Mouse (Mus musculus): ENCODE measurements around the gene Txk.

Gene Txk

GRCm38 (mm10) chr5:72752585-72752984 is at the start of gene Txk:
Gene Txk, minus strand, starts transcription at chr5:72752777.
- DNase-seq (ENCODE audit: low spot score in 2 of 2): no peak

GRCm38 (mm10) chr5:72798563-72798962 is 46.0 kb upstream of the Txk start:
- no peak for DNase-seq (ENCODE audit: low spot score in 2 of 2)

DNA sequence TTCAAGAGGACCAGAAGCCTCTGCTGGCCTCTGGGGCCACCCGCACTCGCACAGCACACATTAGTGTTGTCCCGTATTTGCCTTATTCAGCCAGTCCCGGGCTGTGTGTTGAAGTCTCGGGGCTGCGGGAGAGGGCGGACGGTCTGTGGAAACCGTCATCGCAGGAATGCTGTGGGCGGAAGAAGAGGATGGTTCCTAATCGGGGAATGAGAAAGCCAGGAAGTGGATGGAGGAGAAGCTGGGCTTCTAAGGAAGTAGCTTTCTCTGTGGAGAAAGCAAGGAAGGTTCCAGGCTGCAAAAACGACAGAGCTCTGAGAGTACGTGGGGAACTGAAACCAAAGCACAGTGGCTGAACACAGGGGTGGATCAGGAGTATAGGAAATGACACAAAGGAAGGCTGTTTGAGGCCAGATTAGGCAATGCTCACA is 43.6 kb upstream of the Txk start:
- peak; percentile 22 to 34 for DNase-seq (ENCODE audit: low spot score in 2 of 2)

GRCm38 (mm10) chr5:72793309-72793850 is 40.8 kb upstream of the Txk start:
- no peak for DNase-seq (ENCODE audit: low spot score in 2 of 2)

- no peak for DNase-seq (ENCODE audit: low spot score in 2 of 2)
These were observed 39.2 kb upstream of the Txk start for GRCm38 (mm10) chr5:72791789-72792188.

DNA sequence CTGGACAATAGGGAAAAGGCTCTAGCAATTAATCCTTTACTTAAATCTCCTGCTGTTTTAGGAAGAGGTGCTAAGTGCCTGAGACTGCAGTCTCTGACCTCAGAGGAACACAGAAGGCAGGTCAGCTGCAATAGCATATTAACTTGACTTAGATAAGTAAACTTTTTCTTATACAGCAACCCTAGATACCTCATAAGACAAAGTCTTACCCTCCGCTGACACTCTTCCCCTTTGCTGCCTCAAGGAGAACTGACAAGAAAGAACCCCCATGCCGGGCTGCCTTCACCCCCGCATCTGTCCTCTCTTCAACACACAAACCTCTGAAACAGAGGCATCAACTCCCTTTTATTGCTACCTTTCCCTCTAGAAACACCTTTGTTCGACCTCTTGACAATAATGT is 38.8 kb upstream of the Txk start:
- DNase-seq (ENCODE audit: low spot score in 2 of 2): no peak

DNA sequence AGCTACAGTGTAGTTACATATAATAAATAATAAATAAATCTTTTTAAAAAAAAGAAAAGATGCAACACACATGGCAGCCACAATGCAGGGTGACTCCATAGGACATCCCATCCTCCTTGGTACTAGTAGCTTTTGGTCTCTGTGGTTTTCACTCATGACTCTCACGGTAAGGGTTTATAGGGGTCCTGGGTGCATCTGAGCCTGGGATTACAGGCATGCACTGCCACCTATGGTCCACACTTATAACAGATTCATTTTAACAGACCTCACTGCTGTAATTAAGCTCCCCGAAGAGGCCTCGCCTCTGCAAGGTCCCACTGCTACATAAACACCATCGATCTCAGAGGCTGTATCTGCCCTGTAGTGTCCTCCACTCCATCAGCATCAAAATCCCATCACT is 32.9 kb upstream of the Txk start:
- no peak for DNase-seq (ENCODE audit: low spot score in 2 of 2)

DNA sequence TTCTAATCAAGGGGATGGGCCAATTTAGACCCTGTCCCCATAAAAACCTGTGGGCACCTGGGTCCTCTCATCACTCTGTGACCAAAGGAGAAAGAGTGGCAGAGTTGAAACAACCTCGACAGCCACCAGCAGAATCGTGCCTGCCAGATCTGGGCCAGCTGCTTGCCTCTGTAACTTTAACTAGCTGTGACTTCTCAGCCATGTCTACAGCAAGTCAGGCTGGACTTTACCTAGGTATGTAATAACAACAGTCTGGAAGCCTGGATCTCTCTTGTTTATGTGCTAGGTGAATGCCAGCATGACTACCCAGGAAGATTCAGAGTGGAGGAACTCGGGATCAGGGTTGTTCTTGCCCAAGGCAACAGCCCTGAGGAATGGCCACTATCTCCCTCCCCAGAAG is 32.1 kb upstream of the Txk start:
- DNase-seq (ENCODE audit: low spot score in 2 of 2): no peak

GRCm38 (mm10) chr5:72783957-72784356 is 31.4 kb upstream of the Txk start:
- DNase-seq (ENCODE audit: low spot score in 2 of 2): peak; percentile 51 to 53

DNA sequence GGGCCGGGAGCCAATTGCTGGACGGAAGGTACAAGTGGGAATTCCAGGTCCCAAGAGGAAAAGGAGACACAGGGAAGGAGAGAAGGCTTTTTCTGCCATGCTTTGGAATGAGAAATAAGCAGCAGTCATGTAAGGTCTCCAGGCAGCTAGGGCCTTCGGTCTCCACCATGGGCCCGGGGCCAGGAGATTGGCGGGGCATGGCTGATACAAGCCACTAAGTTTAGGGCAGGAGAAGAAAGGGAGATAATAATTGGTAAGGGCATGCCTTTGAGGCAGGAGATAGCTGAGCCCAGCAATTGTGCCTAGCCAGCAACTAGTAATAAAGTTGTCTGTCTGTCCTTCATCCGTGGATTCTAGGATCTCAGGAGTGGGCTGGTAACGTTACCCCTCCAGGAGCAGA is 30.5 kb upstream of the Txk start:
- DNase-seq (ENCODE audit: low spot score in 2 of 2): no peak

- DNase-seq (ENCODE audit: low spot score in 2 of 2): no peak
These were observed 29.2 kb upstream of the Txk start for GRCm38 (mm10) chr5:72781776-72782175.

DNA sequence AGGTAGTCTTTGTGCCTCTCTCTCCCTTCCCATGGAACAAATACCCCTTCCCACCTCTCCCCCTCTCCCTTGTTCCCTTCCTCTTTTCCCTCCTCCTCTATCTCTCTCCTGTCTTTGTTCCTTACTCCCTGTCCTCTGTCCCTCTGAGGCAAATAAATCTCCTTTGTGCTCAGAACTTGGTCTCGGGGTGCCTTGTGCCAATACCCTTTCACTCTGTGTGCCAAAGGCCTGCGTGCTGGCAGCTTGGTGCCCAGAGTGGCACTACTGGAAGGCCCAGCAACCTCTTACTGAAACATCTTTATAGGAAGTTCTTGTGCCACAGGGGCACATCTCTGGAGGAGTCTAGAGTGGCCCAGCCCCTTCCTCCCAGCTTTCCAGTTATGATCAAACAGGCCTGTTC is 24.0 kb upstream of the Txk start:
- DNase-seq (ENCODE audit: low spot score in 2 of 2): no peak

DNA sequence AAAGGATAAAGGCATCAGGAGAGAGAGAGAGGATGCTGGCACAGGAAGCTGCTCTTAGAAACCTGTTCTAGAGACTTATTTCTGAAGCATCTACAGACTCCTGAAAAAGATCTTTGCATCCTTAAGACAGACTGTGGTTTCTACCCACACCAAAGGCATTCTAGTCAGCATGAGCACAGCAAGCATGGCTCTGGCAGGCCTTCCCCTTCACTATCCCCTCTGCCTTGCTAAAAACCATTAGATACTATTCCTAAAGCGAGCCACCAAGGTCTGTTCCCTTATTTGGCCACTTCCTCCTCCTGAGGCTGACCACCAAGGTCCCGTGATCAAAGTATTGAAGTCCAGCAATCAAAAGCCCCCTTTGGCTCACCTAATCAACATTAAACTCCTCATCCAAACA is 23.6 kb upstream of the Txk start:
- no peak for DNase-seq (ENCODE audit: low spot score in 2 of 2)

- DNase-seq (ENCODE audit: low spot score in 2 of 2): no peak
These were observed 17.3 kb upstream of the Txk start for GRCm38 (mm10) chr5:72769841-72770240.

DNA sequence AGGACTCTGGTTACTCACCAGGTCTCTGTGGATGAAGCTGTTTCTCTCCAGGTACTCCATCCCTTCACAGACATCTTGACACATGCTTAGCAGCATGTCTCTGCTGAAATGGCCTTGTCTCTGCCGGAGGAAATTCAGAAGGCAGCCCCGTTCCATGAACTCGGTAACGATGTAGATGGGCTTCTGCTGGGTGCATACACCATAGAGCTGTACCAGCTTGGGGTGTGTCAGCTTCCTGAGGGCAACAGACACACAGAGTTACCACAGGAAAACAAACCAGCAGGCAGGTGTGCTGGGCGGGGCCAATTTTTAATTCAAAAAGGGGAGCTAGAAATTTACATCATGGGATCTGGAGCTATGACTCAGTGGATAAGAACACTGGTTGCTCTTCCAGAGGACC is 11.0 kb upstream of the Txk start:
- DNase-seq (ENCODE audit: low spot score in 2 of 2): no peak

DNA sequence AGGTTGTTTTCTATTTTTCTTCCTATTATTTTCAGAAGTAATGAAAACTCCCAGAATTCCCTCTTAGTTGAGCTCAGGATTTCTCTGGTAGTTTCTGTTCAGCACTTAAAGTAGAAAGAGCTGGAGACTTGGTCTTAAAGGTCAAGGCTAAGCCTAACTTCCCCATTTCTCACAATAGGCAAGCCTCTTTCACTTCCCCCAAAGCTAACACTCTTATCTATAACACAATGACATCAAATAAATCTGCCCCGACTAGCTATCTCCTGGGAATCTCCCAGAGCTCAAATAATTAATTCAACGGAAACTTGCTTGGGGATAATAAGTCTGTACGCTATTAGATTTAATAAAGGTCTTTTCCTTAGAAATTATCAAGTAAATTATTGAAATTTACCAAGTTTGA is 10.4 kb upstream of the Txk start:
- DNase-seq (ENCODE audit: low spot score in 2 of 2): no peak

- no peak for DNase-seq (ENCODE audit: low spot score in 2 of 2)
These were observed 9.2 kb upstream of the Txk start for GRCm38 (mm10) chr5:72761758-72762157.

DNA sequence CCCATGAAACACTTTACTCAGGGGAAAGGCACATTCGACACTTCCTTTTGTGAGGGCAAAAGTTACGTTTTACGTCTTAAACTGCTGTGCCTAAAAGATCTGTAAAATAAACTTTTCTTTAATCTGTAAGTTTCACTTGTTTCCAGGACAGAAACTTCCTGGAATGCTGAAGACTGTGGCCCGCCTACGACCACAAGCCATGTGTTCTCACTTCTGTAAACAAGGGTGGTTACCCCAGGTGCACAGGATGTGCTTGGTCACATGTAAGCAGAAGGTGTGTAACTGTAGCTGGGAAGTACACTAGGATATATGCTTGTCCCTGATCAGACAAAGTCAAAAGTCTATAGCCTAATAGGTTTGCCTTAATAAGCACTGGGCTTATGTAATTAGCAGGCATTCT is 8.7 kb upstream of the Txk start:
- DNase-seq (ENCODE audit: low spot score in 2 of 2): no peak

- DNase-seq (ENCODE audit: low spot score in 2 of 2): no peak
These were observed 6.6 kb upstream of the Txk start for GRCm38 (mm10) chr5:72758925-72759924.

- DNase-seq (ENCODE audit: low spot score in 2 of 2): peak in 1 of 2 experiments; percentile 20
These were observed 4.7 kb upstream of the Txk start for GRCm38 (mm10) chr5:72757155-72757773.

- peak; percentile 37 to 62 for DNase-seq (ENCODE audit: low spot score in 2 of 2)
These were observed 3.4 kb upstream of the Txk start for GRCm38 (mm10) chr5:72755941-72756340.

- no peak for DNase-seq (ENCODE audit: low spot score in 2 of 2)
These were observed 2.5 kb upstream of the Txk start for GRCm38 (mm10) chr5:72755035-72755434.

Measured in right cerebral cortex, adult 2 months (tissue).